Mouse (Mus musculus) central nervous system, embryonic 11.5 days (tissue): Measurements from ENCODE around the gene Smok3b. TPM values are rescaled to one million over a fixed set of nuclear protein-coding genes. Genes with fewer than 3 reads are reported as not detected.

Experiments
- polyA plus RNA-seq: library from polyadenylated mRNA; depleted of rRNA; stranded (reverse); fragments of >200 nt; gene quantifications from 2 replicates; pipeline ENCODE4 v1.2.3, GENCODE M21; 2012; rRNA removed

The Smok3b gene
- polyA plus RNA-seq, result not detected in 2 replicates

DNA sequence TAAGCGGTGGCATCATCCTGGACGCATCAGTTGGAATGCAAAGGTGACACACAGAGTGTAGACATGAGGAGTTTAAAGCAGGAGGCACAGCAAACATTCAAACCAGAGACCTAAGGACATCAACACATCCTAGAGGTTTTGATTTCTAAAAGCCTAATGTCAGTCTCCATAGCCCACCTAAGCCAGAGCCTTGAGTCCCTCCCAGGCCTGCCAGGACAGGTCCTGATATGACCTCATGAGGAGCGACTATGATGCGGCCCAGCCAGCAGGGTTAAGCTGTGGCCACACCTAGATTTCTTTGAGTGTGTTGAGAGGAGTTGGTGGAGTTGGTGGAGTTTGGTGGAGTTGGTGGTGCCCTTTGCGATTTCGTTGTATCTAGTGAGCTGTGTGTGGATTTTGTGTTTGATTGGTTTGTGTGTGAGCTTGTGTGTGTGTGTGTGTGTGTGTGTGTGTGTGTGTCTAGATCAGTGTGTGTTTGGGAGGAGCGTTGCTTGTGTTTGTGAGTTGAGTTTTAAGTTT, at the start of gene Smok3b, which contains the start of gene Smok3a:
TSS of gene Smok3b (plus strand) at position 469 of the 519 bp plus-strand sequence.
TSS of gene Smok3a (plus strand) at position 301 of the 519 bp plus-strand sequence.

DNA sequence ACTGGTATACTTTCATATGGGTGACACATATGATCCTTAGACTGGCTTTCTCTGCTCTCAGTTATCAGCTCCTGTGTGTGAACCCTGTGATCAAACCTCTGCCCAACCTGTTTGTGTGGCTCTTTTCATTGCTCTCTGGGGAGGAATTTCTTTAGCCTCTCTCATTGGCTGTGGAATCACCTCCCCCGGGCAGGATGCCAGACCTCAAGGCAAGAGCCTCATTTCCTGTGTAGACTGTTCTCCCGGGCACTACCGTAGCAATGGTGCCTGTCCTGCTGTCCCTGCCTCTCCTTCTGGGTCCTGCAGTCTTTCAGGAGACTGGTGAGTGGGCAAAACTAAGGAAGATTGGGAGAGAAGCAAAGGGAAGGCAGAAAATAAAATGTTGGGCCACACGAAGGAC, 39.9 kb upstream of the Smok3b start, which contains the start of gene Azgp1:
TSS of gene Azgp1 (plus strand) at position 221 of the 400 bp plus-strand sequence.

DNA sequence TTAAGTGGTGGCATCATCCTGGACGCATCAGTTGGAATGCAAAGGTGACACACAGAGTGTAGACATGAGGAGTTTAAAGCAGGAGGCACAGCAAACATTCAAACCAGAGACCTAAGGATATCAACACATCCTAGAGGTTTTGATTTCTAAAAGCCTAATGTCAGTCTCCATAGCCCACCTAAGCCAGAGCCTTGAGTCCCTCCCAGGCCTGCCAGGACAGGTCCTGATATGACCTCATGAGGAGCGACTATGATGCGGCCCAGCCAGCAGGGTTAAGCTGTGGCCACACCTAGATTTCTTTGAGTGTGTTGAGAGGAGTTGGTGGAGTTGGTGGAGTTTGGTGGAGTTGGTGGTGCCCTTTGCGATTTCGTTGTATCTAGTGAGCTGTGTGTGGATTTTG, 31.7 kb downstream of the Smok3b start, which contains the start of gene Smok3c:
TSS of gene Smok3c (plus strand) at position 301 of the 400 bp plus-strand sequence.

DNA sequence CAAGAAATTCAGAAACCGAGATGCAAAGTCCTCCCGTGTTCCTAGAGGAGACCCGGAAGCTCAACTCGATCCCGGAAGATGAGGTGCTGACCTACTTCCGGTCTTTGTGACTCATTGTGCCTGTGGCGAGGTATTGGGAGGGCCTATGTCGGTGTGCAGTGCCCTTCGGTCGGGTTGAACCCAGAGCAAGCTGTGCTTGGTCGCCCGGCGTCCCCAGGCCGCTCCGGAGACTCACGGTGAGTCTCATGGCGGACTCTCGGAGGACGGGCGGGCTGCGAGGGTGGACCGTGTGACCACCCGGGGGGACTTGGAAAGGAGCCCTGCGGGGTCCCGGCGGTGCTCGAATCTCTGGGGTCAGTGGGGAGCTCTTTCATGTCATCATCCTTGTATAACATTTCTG, 63.8 kb downstream of the Smok3b start, which contains the start of gene Zkscan1:
TSS of gene Zkscan1 (plus strand) at position 89 of the 400 bp plus-strand sequence.

Other genes with a start within 250 kb of the Smok3b start
- gene Ppp1r35, start 242.6 kb upstream of the Smok3b start, polyA plus RNA-seq, result 45.8 and 159 TPM in 2 replicates
- gene Mepce, start 233.8 kb upstream of the Smok3b start, polyA plus RNA-seq, result 35.3 and 36.9 TPM in 2 replicates
- gene Zcwpw1, start 233.6 kb upstream of the Smok3b start, polyA plus RNA-seq, result 18.1 and 26.0 TPM in 2 replicates
- 0.27 and 0.35 TPM in 2 replicates for gene Pilra, start 185.1 kb upstream of the Smok3b start, polyA plus RNA-seq
- 0.02 and 0.12 TPM in 2 replicates for gene Pilrb1, start 163.3 kb upstream of the Smok3b start, polyA plus RNA-seq
- 0.09 and 0.24 TPM in 2 replicates for gene Pilrb2, start 149.6 kb upstream of the Smok3b start, polyA plus RNA-seq
- 0.02 and 0.08 TPM in 2 replicates for gene Cyp3a13, start 99.8 kb upstream of the Smok3b start, polyA plus RNA-seq
- gene Gjc3, start 58.3 kb upstream of the Smok3b start, polyA plus RNA-seq, result 0.10 and 0.37 TPM in 2 replicates
- gene Azgp1, start 39.9 kb upstream of the Smok3b start, polyA plus RNA-seq, result not detected in 2 replicates
- gene Smok3a, start 168 bp upstream of the Smok3b start, polyA plus RNA-seq, result not detected in 2 replicates
- not detected in 2 replicates for gene Smok3c, start 31.8 kb downstream of the Smok3b start, polyA plus RNA-seq
- 16.0 and 21.4 TPM in 2 replicates for gene Zkscan1, start 63.7 kb downstream of the Smok3b start, polyA plus RNA-seq
- 60.7 and 72.1 TPM in 2 replicates for gene Zscan21, start 95.5 kb downstream of the Smok3b start, polyA plus RNA-seq
- gene Zfp113, start 134.3 kb downstream of the Smok3b start, polyA plus RNA-seq, result 15.0 and 20.4 TPM in 2 replicates
- gene Cops6, start 139.6 kb downstream of the Smok3b start, polyA plus RNA-seq, result 98.2 and 167 TPM in 2 replicates
- 50.7 and 67.8 TPM in 2 replicates for gene Ap4m1, start 150.6 kb downstream of the Smok3b start, polyA plus RNA-seq
- 257 and 285 TPM in 2 replicates for gene Mcm7, start 151.0 kb downstream of the Smok3b start, polyA plus RNA-seq
- gene Taf6, start 166.0 kb downstream of the Smok3b start, polyA plus RNA-seq, result 79.7 and 99.7 TPM in 2 replicates
- gene Cnpy4, start 166.1 kb downstream of the Smok3b start, polyA plus RNA-seq, result 53.3 and 94.0 TPM in 2 replicates
- gene Mblac1, start 172.9 kb downstream of the Smok3b start, polyA plus RNA-seq, result 7.2 and 12.9 TPM in 2 replicates
- not detected in 2 replicates for gene Nxpe5, start 204.5 kb downstream of the Smok3b start, polyA plus RNA-seq
- gene Lamtor4, start 234.1 kb downstream of the Smok3b start, polyA plus RNA-seq, result 73.2 and 79.4 TPM in 2 replicates
- gene BC037034, start 242.6 kb downstream of the Smok3b start, polyA plus RNA-seq, result 72.1 and 73.9 TPM in 2 replicates